Mouse (Mus musculus) embryonic facial prominence, embryonic 13.5 days (tissue): ENCODE data around the gene Olfr1462. TPM values are rescaled to one million over a fixed set of nuclear protein-coding genes. Genes with fewer than 3 reads are reported as not detected.

Experiments
- ATAC-seq: fragments of 200-750 bp; cut with Nextera tagmentation; 2 replicates; pipeline ENCODE4 v1.8.0; 2017; ENCODE audit warnings: low read depth; ENCODE audit not compliant: insufficient number of reproducible peaks, insufficient read depth, low FRiP score, low TSS enrichment
- H3K27ac ChIP-seq: fragments of 300-500 bp; sonication (generic); 2 replicates; pipeline ENCODE4 v1.5.1; 2015; ENCODE audit warnings: moderate library complexity, mild to moderate bottlenecking, inconsistent platforms
- H3K27me3 ChIP-seq: fragments of 300-500 bp; sonication (generic); 2 replicates; pipeline ENCODE4 v1.6.1; 2015; ENCODE audit warnings: mild to moderate bottlenecking, inconsistent platforms
- H3K36me3 ChIP-seq: fragments of 300-500 bp; sonication (generic); 2 replicates; pipeline ENCODE4 v1.6.1; 2015; ENCODE audit warnings: mild to moderate bottlenecking, inconsistent platforms
- H3K4me1 ChIP-seq: fragments of 300-500 bp; sonication (generic); 2 replicates; pipeline ENCODE4 v1.6.1; 2015; ENCODE audit warnings: inconsistent platforms
- H3K4me2 ChIP-seq: fragments of 300-500 bp; sonication (generic); 2 replicates; pipeline ENCODE4 v1.6.1; 2015; ENCODE audit warnings: moderate library complexity, mild to moderate bottlenecking, inconsistent platforms
- H3K4me3 ChIP-seq: fragments of 300-500 bp; sonication (generic); 2 replicates; pipeline ENCODE4 v1.5.1; 2015; ENCODE audit warnings: mild to moderate bottlenecking, inconsistent platforms
- H3K9ac ChIP-seq: fragments of 300-500 bp; sonication (generic); 2 replicates; pipeline ENCODE4 v1.6.1; 2015; ENCODE audit warnings: mild to moderate bottlenecking, inconsistent platforms
- H3K9me3 ChIP-seq: fragments of 300-500 bp; sonication (generic); 2 replicates; pipeline ENCODE4 v1.6.1; 2016; ENCODE audit warnings: inconsistent platforms
- whole genome bisulfite sequencing: fragments of 180-500 bp; shearing (Covaris S2); methylation state at CpG from one replicate; pipeline ENCODE4 v1.1.7; 2015; ENCODE audit warnings: mixed read lengths; 5-methylcytosine and 5-hydroxymethylcytosine counted together
- polyA plus RNA-seq: library from polyadenylated mRNA; unstranded; fragments of >200 nt; fragmentation: Nextera tagmentation; extraction: Ambion mirVana; gene quantifications from 2 replicates; pipeline ENCODE4 v1.2.1, GENCODE M21; 2015

Olfr1462 gene
- polyA plus RNA-seq, result not detected in 2 replicates

GRCm38 (mm10) chr19:13185434-13185833, at the start of gene Olfr1462:
Olfr1462 (plus strand) TSS chr19:13185734.
- H3K9me3 ChIP-seq, result peaks cover 6% of the 10 kb centered on the region; the same call in 1 of the 2 replicates
- H3K27ac ChIP-seq, result no peak within 1 kb of the TSS
- H3K4me2 ChIP-seq, result no peak within 1 kb of the TSS
- no peaks in the 10 kb centered on the region for H3K4me1 ChIP-seq
- no peaks in the 10 kb centered on the region for H3K27me3 ChIP-seq
- H3K4me3 ChIP-seq, result no peak within 1 kb of the TSS
- 82% methylated on average over 1 of the region's 1 CpGs for WGBS
- no peaks in the 10 kb centered on the region for H3K36me3 ChIP-seq
- no peak within 1 kb of the TSS for H3K9ac ChIP-seq
- no peak for ATAC-seq

DNA sequence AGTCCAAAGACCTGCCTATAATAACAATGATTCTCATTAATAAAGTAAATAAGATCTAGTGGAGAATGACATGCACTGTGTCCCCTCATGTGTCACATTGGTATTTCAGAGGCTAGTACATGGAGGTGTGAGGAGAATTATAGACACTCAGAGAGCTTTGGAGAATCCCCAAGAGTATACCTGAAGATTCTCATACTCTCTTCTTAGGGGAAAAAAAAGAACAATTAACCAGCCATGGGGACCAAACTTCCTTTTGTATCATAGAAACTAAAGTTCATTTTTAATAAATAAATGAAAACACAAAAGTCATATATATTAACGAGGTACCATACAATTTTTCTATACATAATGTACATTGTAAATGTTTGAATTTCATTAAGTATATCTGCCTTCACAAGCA, 36.1 kb upstream of the Olfr1462 start, which contains the start of gene Olfr1459:
Gene Olfr1459, minus strand, starts transcription at position 101 of the 400 bp plus-strand sequence.
- Histone ChIP-seq H3K4me1 (no peaks in the 10 kb centered on the region), H3K36me3 (no peaks in the 10 kb centered on the region), H3K4me3 (no peak within 1 kb of the TSS), H3K9ac (no peak within 1 kb of the TSS), H3K27ac (no peak within 1 kb of the TSS), H3K27me3 (no peaks in the 10 kb centered on the region), H3K4me2 (no peak within 1 kb of the TSS), H3K9me3 (peaks cover 15% of the 10 kb centered on the region)
- WGBS, result 74% methylated on average over 1 of the region's 1 CpGs
- ATAC-seq, result no peak

- no peak for ATAC-seq
- Histone ChIP-seq H3K27ac (no peak within 1 kb of the TSS), H3K36me3 (no peaks in the 10 kb centered on the region), H3K4me1 (no peaks in the 10 kb centered on the region), H3K9me3 (no peaks in the 10 kb centered on the region), H3K4me2 (no peak within 1 kb of the TSS), H3K9ac (no peak within 1 kb of the TSS), H3K27me3 (no peaks in the 10 kb centered on the region), H3K4me3 (no peak within 1 kb of the TSS)
- 55% methylated on average over 1 of the region's 1 CpGs for WGBS
Observed at GRCm38 (mm10) chr19:13162700-13163099, 22.8 kb upstream of the Olfr1462 start, which contains the start of gene Olfr1461. Olfr1461 (plus strand) TSS chr19:13163000.

DNA sequence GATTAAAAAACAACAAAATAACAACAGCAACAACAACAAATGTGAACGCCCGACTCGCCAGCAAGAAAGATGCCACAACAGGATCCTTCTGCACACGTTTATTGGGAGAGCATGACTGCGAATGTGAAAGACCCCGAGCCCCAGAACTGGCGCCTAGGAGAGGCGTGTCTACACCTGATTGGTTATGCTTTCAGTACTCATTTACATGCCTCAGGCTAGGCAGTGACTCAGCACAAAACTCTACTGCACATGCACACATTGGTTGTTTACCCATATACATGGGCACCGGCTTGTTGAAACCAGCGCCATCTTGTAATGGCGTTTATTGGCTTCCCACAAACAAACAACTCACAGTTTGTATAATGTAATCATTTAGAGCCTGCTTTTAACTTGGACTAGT, 36.1 kb downstream of the Olfr1462 start:
- no peaks in the 10 kb centered on the region for H3K27me3 ChIP-seq
- no peak overlapping the region for H3K9ac ChIP-seq
- H3K9me3 ChIP-seq, result peaks cover 17% of the 10 kb centered on the region
- ATAC-seq, result no peak
- no peak overlapping the region for H3K27ac ChIP-seq
- 90% methylated on average over 11 of the region's 11 CpGs for WGBS
- H3K4me3 ChIP-seq, result no peak overlapping the region
- no peaks in the 10 kb centered on the region for H3K4me1 ChIP-seq
- H3K36me3 ChIP-seq, result no peaks in the 10 kb centered on the region
- no peak overlapping the region for H3K4me2 ChIP-seq

- Histone ChIP-seq H3K9ac (no peak within 1 kb of the TSS), H3K9me3 (peaks cover 9% of the 10 kb centered on the region; the same call in 1 of the 2 replicates), H3K27ac (no peak within 1 kb of the TSS), H3K36me3 (no peaks in the 10 kb centered on the region), H3K27me3 (no peaks in the 10 kb centered on the region), H3K4me2 (no peak within 1 kb of the TSS), H3K4me3 (no peak within 1 kb of the TSS), H3K4me1 (no peaks in the 10 kb centered on the region)
- no peak for ATAC-seq
Observed at GRCm38 (mm10) chr19:13231028-13231427, 45.5 kb downstream of the Olfr1462 start, which contains the start of gene Olfr1463. Olfr1463 (plus strand) TSS chr19:13231328.

Other genes with a start within 250 kb of the Olfr1462 start
- gene Olfr1450, start 235.5 kb upstream of the Olfr1462 start, polyA plus RNA-seq, result 0.08 TPM in 1 of 2 replicates, not detected in the other
- gene Olfr1451, start 190.7 kb upstream of the Olfr1462 start, polyA plus RNA-seq, result not detected in 2 replicates
- gene Olfr1453, start 157.4 kb upstream of the Olfr1462 start, polyA plus RNA-seq, result not detected in 2 replicates
- gene Olfr1454, start 125.1 kb upstream of the Olfr1462 start, polyA plus RNA-seq, result not detected in 2 replicates
- not detected in 2 replicates for gene Olfr1457, start 87.8 kb upstream of the Olfr1462 start, polyA plus RNA-seq
- gene Olfr1458, start 79.0 kb upstream of the Olfr1462 start, polyA plus RNA-seq, result not detected in 2 replicates
- gene Olfr1459, start 36.2 kb upstream of the Olfr1462 start, polyA plus RNA-seq, result not detected in 2 replicates
- gene Olfr1461, start 22.7 kb upstream of the Olfr1462 start, polyA plus RNA-seq, result not detected in 2 replicates
- not detected in 2 replicates for gene Olfr1463, start 45.6 kb downstream of the Olfr1462 start, polyA plus RNA-seq
- not detected in 2 replicates for gene Olfr1465, start 129.8 kb downstream of the Olfr1462 start, polyA plus RNA-seq
- not detected in 2 replicates for gene Olfr1466, start 153.1 kb downstream of the Olfr1462 start, polyA plus RNA-seq
- not detected in 2 replicates for gene Olfr1467, start 176.5 kb downstream of the Olfr1462 start, polyA plus RNA-seq
- not detected in 2 replicates for gene Olfr1469, start 222.1 kb downstream of the Olfr1462 start, polyA plus RNA-seq